Mouse (Mus musculus): ENCODE data around the gene Ankrd65. TPM values are rescaled to one million over a fixed set of nuclear protein-coding genes. Genes with fewer than 3 reads are reported as not detected.

The Ankrd65 gene
- polyA plus RNA-seq, 1 experiment from 2014 or later: 0.43 TPM

GRCm38 (mm10) chr4:155817533-155817932 lies 27.3 kb downstream of the Ankrd65 start:
- Histone ChIP-seq H3K4me3 (ENCODE audit: low read length) (no peak overlapping the region), H3K9me3 (ENCODE audit: control insufficient read depth, low read length) (no peaks in the 10 kb centered on the region), H3K4me2 (replicated peaks; ENCODE audit: low read depth, low read length) (no peak overlapping the region), H3K27ac (ENCODE audit: low read depth, low read length) (no peak overlapping the region), H3K9ac (ENCODE audit: low read depth, low read length) (no peak overlapping the region), H3K36me3 (ENCODE audit: control insufficient read depth, insufficient read depth, low read length) (peaks cover 89% of the 10 kb centered on the region), H3K27me3 (ENCODE audit: control insufficient read depth, insufficient read depth, low read length) (no peaks in the 10 kb centered on the region), H3K4me1 (ENCODE audit: control insufficient read depth, insufficient read depth, low read length) (peaks cover 10% of the 10 kb centered on the region)
- WGBS: 91% methylated on average over 4 of the region's 4 CpGs
- no peak for ATAC-seq (ENCODE audit: low FRiP score, low TSS enrichment)

DNA sequence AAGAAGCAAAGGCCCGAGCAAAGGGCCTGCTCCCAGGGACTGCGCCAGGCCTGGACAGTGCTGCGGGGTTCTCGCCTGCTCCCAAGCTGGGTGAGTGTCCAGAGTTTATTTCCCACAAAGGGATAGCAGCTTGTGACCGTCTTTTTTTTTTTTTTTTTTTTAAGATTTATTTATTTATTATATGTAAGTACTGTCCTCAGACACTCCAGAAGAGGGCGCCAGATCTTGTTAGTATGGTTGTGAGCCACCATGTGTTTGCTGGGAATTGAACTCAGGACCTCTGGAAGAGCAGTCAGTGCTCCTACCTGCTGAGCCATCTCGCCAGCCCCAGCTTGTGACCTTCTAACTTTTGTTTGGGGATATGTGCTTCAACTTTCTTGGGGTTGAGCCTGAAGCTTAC lies 30.8 kb downstream of the Ankrd65 start:
- H3K36me3 ChIP-seq (ENCODE audit: control insufficient read depth, insufficient read depth, low read length): peaks cover 96% of the 10 kb centered on the region
- no peak overlapping the region for H3K9ac ChIP-seq (ENCODE audit: low read depth, low read length)
- 79% methylated on average over 7 of the region's 7 CpGs for WGBS
- H3K9me3 ChIP-seq (ENCODE audit: control insufficient read depth, low read length): no peaks in the 10 kb centered on the region
- no peak for ATAC-seq (ENCODE audit: low FRiP score, low TSS enrichment)
- H3K4me2 ChIP-seq (replicated peaks; ENCODE audit: low read depth, low read length): no peak overlapping the region
- no peak overlapping the region for H3K27ac ChIP-seq (ENCODE audit: low read depth, low read length)
- H3K27me3 ChIP-seq (ENCODE audit: control insufficient read depth, insufficient read depth, low read length): no peaks in the 10 kb centered on the region
- no peak overlapping the region for H3K4me3 ChIP-seq (ENCODE audit: low read length)
- no peaks in the 10 kb centered on the region for H3K4me1 ChIP-seq (ENCODE audit: control insufficient read depth, insufficient read depth, low read length)

DNA sequence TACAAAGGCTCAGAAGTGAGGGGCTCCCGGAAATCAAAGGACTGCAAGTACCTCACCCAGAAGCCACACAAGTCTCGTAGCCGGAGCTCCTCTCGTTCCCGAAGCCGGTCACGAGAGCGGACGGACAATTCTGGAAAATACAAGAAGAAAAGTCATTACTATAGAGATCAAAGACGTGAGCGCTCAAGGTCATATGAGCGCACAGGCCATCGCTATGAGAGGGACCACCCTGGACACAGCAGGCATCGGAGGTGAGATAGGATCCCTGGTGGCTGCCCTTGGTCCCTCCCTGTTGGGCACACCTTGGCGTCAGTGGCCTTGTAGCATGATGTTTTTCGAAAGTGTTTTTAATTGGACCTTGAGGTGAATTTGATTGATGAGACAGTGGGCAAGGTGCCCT lies 33.2 kb downstream of the Ankrd65 start:
- Histone ChIP-seq H3K4me3 (ENCODE audit: low read length) (no peak overlapping the region), H3K4me1 (ENCODE audit: control insufficient read depth, insufficient read depth, low read length) (no peaks in the 10 kb centered on the region), H3K9me3 (ENCODE audit: control insufficient read depth, low read length) (no peaks in the 10 kb centered on the region), H3K9ac (ENCODE audit: low read depth, low read length) (no peak overlapping the region), H3K4me2 (replicated peaks; ENCODE audit: low read depth, low read length) (no peak overlapping the region), H3K27me3 (ENCODE audit: control insufficient read depth, insufficient read depth, low read length) (no peaks in the 10 kb centered on the region), H3K27ac (ENCODE audit: low read depth, low read length) (no peak overlapping the region), H3K36me3 (ENCODE audit: control insufficient read depth, insufficient read depth, low read length) (peaks cover 84% of the 10 kb centered on the region)
- no peak for ATAC-seq (ENCODE audit: low FRiP score, low TSS enrichment)
- 97% methylated on average over 16 of the region's 16 CpGs for WGBS

- Histone ChIP-seq H3K27ac (ENCODE audit: low read depth, low read length) (no peak overlapping the region), H3K27me3 (ENCODE audit: control insufficient read depth, insufficient read depth, low read length) (no peaks in the 10 kb centered on the region), H3K36me3 (ENCODE audit: control insufficient read depth, insufficient read depth, low read length) (peaks cover 25% of the 10 kb centered on the region), H3K4me3 (ENCODE audit: low read length) (no peak overlapping the region), H3K9me3 (ENCODE audit: control insufficient read depth, low read length) (no peaks in the 10 kb centered on the region), H3K9ac (ENCODE audit: low read depth, low read length) (no peak overlapping the region), H3K4me1 (ENCODE audit: control insufficient read depth, insufficient read depth, low read length) (peaks cover 10% of the 10 kb centered on the region), H3K4me2 (replicated peaks; ENCODE audit: low read depth, low read length) (no peak overlapping the region)
- no peak for ATAC-seq (ENCODE audit: low FRiP score, low TSS enrichment)
- 92% methylated on average over 4 of the region's 4 CpGs for WGBS
Observed at GRCm38 (mm10) chr4:155829866-155830265, 39.6 kb downstream of the Ankrd65 start.

GRCm38 (mm10) chr4:155830596-155830995 lies 40.4 kb downstream of the Ankrd65 start:
- no peaks in the 10 kb centered on the region for H3K27me3 ChIP-seq (ENCODE audit: control insufficient read depth, insufficient read depth, low read length)
- H3K36me3 ChIP-seq (ENCODE audit: control insufficient read depth, insufficient read depth, low read length): peaks cover 18% of the 10 kb centered on the region
- peak overlapping the region; percentile 91; the same call in 1 of the 2 replicates for H3K4me3 ChIP-seq (ENCODE audit: low read length)
- H3K4me2 ChIP-seq (replicated peaks; ENCODE audit: low read depth, low read length): peak overlapping the region; percentile 93
- WGBS: 50% methylated on average over 8 of the region's 8 CpGs
- H3K9me3 ChIP-seq (ENCODE audit: control insufficient read depth, low read length): no peaks in the 10 kb centered on the region
- H3K27ac ChIP-seq (ENCODE audit: low read depth, low read length): no peak overlapping the region
- H3K9ac ChIP-seq (ENCODE audit: low read depth, low read length): no peak overlapping the region
- peaks cover 10% of the 10 kb centered on the region for H3K4me1 ChIP-seq (ENCODE audit: control insufficient read depth, insufficient read depth, low read length)
- ATAC-seq (ENCODE audit: low FRiP score, low TSS enrichment): no peak

GRCm38 (mm10) chr4:155831205-155831766 lies 41.0 kb downstream of the Ankrd65 start, which contains the start of gene Aurkaip1:
Gene Aurkaip1, plus strand, starts transcription at chr4:155831272.
- H3K4me1 ChIP-seq (ENCODE audit: control insufficient read depth, insufficient read depth, low read length): peaks cover 10% of the 10 kb centered on the region
- peak within 1 kb of the TSS; percentile 89 for H3K27ac ChIP-seq (ENCODE audit: low read depth, low read length)
- H3K9ac ChIP-seq (ENCODE audit: low read depth, low read length): peak within 1 kb of the TSS; percentile 88
- H3K9me3 ChIP-seq (ENCODE audit: control insufficient read depth, low read length): no peaks in the 10 kb centered on the region
- under 1% methylated on average over 49 of the region's 49 CpGs for WGBS
- ATAC-seq (ENCODE audit: low FRiP score, low TSS enrichment): peak; percentile 93
- no peaks in the 10 kb centered on the region for H3K27me3 ChIP-seq (ENCODE audit: control insufficient read depth, insufficient read depth, low read length)
- H3K4me2 ChIP-seq (replicated peaks; ENCODE audit: low read depth, low read length): peak within 1 kb of the TSS; percentile 93
- H3K4me3 ChIP-seq (ENCODE audit: low read length): peak within 1 kb of the TSS; percentile 91
- peaks cover 15% of the 10 kb centered on the region for H3K36me3 ChIP-seq (ENCODE audit: control insufficient read depth, insufficient read depth, low read length)

DNA sequence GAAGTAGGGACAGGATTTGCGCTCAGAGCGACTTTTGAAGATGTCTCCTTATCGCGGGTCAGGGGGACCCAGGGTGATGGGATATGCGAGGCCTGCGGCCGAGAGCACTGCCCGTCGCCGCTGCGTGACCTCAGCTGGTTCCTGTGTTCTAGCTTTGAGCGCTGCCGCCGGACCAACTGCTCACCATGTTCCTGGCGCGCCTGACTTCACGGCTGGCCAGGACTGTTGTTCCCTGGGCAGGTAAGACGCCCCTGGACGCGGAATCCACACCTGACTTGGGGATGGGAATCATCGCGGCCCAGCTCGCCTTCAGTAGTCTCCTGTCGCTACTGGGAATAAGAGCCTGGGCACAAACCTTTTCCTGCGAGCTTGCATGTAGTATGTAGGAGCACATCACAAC lies 41.6 kb downstream of the Ankrd65 start:
- peak; percentile 22; the same call in 1 of the 2 replicates for ATAC-seq (ENCODE audit: low FRiP score, low TSS enrichment)

GRCm38 (mm10) chr4:155832321-155832720 lies 42.1 kb downstream of the Ankrd65 start:
- peaks cover 9% of the 10 kb centered on the region for H3K36me3 ChIP-seq (ENCODE audit: control insufficient read depth, insufficient read depth, low read length)
- peaks cover 10% of the 10 kb centered on the region for H3K4me1 ChIP-seq (ENCODE audit: control insufficient read depth, insufficient read depth, low read length)
- no peak for ATAC-seq (ENCODE audit: low FRiP score, low TSS enrichment)
- peak overlapping the region; percentile 88 for H3K9ac ChIP-seq (ENCODE audit: low read depth, low read length)
- peak overlapping the region; percentile 93 for H3K4me2 ChIP-seq (replicated peaks; ENCODE audit: low read depth, low read length)
- H3K27ac ChIP-seq (ENCODE audit: low read depth, low read length): no peak overlapping the region
- peak overlapping the region; percentile 91 for H3K4me3 ChIP-seq (ENCODE audit: low read length)
- WGBS: 57% methylated on average over 10 of the region's 10 CpGs
- H3K9me3 ChIP-seq (ENCODE audit: control insufficient read depth, low read length): no peaks in the 10 kb centered on the region
- H3K27me3 ChIP-seq (ENCODE audit: control insufficient read depth, insufficient read depth, low read length): no peaks in the 10 kb centered on the region

More for the DNA sequence above, 41.6 kb downstream of the Ankrd65 start:
- peak overlapping the region; percentile 93 for H3K4me2 ChIP-seq (replicated peaks; ENCODE audit: low read depth, low read length)
- H3K36me3 ChIP-seq (ENCODE audit: control insufficient read depth, insufficient read depth, low read length): peaks cover 12% of the 10 kb centered on the region
- peaks cover 10% of the 10 kb centered on the region for H3K4me1 ChIP-seq (ENCODE audit: control insufficient read depth, insufficient read depth, low read length)
- no peaks in the 10 kb centered on the region for H3K9me3 ChIP-seq (ENCODE audit: control insufficient read depth, low read length)
- H3K27ac ChIP-seq (ENCODE audit: low read depth, low read length): peak overlapping the region; percentile 89
- peak overlapping the region; percentile 88 for H3K9ac ChIP-seq (ENCODE audit: low read depth, low read length)
- WGBS: under 1% methylated on average over 25 of the region's 25 CpGs
- H3K4me3 ChIP-seq (ENCODE audit: low read length): peak overlapping the region; percentile 91
- no peaks in the 10 kb centered on the region for H3K27me3 ChIP-seq (ENCODE audit: control insufficient read depth, insufficient read depth, low read length)

DNA sequence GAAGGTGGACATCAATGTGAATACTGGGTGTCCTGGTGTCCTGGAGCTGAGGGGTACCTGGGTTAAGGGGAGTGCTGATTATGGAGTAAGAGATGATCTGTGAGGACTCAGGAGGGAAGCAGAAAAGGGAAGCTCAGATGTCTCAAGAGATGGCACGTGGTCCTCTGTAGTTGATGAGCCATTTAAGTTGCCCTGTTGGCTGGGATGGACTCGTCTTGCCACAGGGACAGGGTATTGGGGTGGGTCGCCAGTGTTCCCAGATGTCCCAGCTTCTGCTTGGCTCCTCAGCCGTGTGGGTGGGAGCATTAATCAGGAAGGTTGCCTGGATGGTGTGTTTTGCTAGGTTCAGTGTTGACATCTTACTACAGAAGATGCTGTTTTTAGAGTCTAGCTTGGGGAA lies 43.0 kb downstream of the Ankrd65 start:
- peaks cover 10% of the 10 kb centered on the region for H3K4me1 ChIP-seq (ENCODE audit: control insufficient read depth, insufficient read depth, low read length)
- no peak for ATAC-seq (ENCODE audit: low FRiP score, low TSS enrichment)
- H3K27ac ChIP-seq (ENCODE audit: low read depth, low read length): no peak overlapping the region
- no peak overlapping the region for H3K4me3 ChIP-seq (ENCODE audit: low read length)
- no peaks in the 10 kb centered on the region for H3K27me3 ChIP-seq (ENCODE audit: control insufficient read depth, insufficient read depth, low read length)
- WGBS: 84% methylated on average over 4 of the region's 4 CpGs
- peaks cover 5% of the 10 kb centered on the region; the same call in 1 of the 2 replicates for H3K36me3 ChIP-seq (ENCODE audit: control insufficient read depth, insufficient read depth, low read length)
- H3K9ac ChIP-seq (ENCODE audit: low read depth, low read length): no peak overlapping the region
- H3K9me3 ChIP-seq (ENCODE audit: control insufficient read depth, low read length): no peaks in the 10 kb centered on the region
- H3K4me2 ChIP-seq (replicated peaks; ENCODE audit: low read depth, low read length): no peak overlapping the region

All from kidney, embryonic 14.5 days (tissue).